Comparison of ENCODE assay signal across 8 mouse cellular contexts in genomic region chr19:34500763-34501162, GRCm38 (mm10). TPM values are rescaled to one million over a fixed set of nuclear protein-coding genes. Genes with fewer than 3 reads are reported as not detected.
A peak's percentile ranks its signal among the peaks of the same experiment; 100 is the strongest.
DNase-seq lines count a peak whose midpoint lies in the region; ATAC-seq and TF ChIP-seq lines count a peak whose summit lies in the region.

No protein-coding gene starts in this region.

- H3K79me2 ChIP-seq in liver, adult 2 months (ENCODE audit: control insufficient read depth, insufficient read depth, low read length): no peaks in the 10 kb centered on the region; the same call in 1 of the 2 replicates

- H3K4me1 ChIP-seq in kidney, embryonic 14.5 days (ENCODE audit: control insufficient read depth, insufficient read depth, low read length): no peaks in the 10 kb centered on the region
- peaks cover 38% of the 10 kb centered on the region for H3K4me1 ChIP-seq in liver, adult 2 months (ENCODE audit: control insufficient read depth, insufficient read depth, low read length)

- DNase-seq in A20 (ENCODE audit: low read depth, low spot score) (peak; percentile 77), WW6 (ENCODE audit: low read depth, low spot score) (peak; percentile 47)
- DNase-seq in cerebellum, postnatal 36 days: peak; percentile 17 to 33
- DNase-seq in gastrocnemius, postnatal 36 days: peak; percentile 40 to 52
- DNase-seq in liver, adult 2 months (ENCODE audit: extremely low read depth, low read depth, low spot score): peak; percentile 64
- peak; percentile 71 to 85 for DNase-seq in natural killer cell, adult 2 months (ENCODE audit: low spot score in 2 of 2)
- DNase-seq in testis, postnatal 10 days (ENCODE audit: low spot score): peak; percentile 61

- no peak for TF ChIP-seq POLR2A in liver, adult 2 months (IDR thresholded peaks at IDR 0.05; ENCODE audit: extremely low read depth, insufficient read depth, low read length)

- H3K36me3 ChIP-seq in kidney, embryonic 14.5 days (ENCODE audit: control insufficient read depth, insufficient read depth, low read length): no peaks in the 10 kb centered on the region; the same call in 1 of the 2 replicates
- peaks cover 51% of the 10 kb centered on the region for H3K36me3 ChIP-seq in liver, adult 2 months (ENCODE audit: control insufficient read depth, insufficient read depth, low read length)

- no peak overlapping the region for H3K4me3 ChIP-seq in kidney, embryonic 14.5 days (ENCODE audit: low read length)
- no peak overlapping the region for H3K4me3 ChIP-seq in liver, adult 2 months (ENCODE audit: insufficient read depth, low read depth, low read length)

- H3K4me2 ChIP-seq in kidney, embryonic 14.5 days (replicated peaks; ENCODE audit: low read depth, low read length): no peak overlapping the region

- H3K27me3 ChIP-seq in kidney, embryonic 14.5 days (ENCODE audit: control insufficient read depth, insufficient read depth, low read length): no peaks in the 10 kb centered on the region
- H3K27me3 ChIP-seq in liver, adult 2 months (ENCODE audit: control insufficient read depth, insufficient read depth, low read length): no peaks in the 10 kb centered on the region

- H3K9ac ChIP-seq in kidney, embryonic 14.5 days (ENCODE audit: low read depth, low read length): no peak overlapping the region
- no peak overlapping the region for H3K9ac ChIP-seq in liver, adult 2 months (ENCODE audit: low read depth, low read length)

- TF ChIP-seq CTCF in liver, adult 2 months (IDR thresholded peaks at IDR 0.05; ENCODE audit: low read depth, low read length): peak; percentile 61

- H3K27ac ChIP-seq in kidney, embryonic 14.5 days (ENCODE audit: low read depth, low read length): no peak overlapping the region
- H3K27ac ChIP-seq in liver, adult 2 months (replicated peaks; ENCODE audit: insufficient read depth, low read depth, low read length): no peak overlapping the region

- H3K9me3 ChIP-seq in kidney, embryonic 14.5 days (ENCODE audit: control insufficient read depth, low read length): no peaks in the 10 kb centered on the region

- intact Hi-C loops in gastrocnemius, postnatal 36 days (cut with DNase I): no loop called here

- peak; percentile 77 for ATAC-seq in kidney, embryonic 14.5 days (ENCODE audit: low FRiP score, low TSS enrichment)

- WGBS in kidney, embryonic 14.5 days: 61% methylated on average over 4 of the region's 4 CpGs
- WGBS in liver, adult 2 months: 13% methylated on average over 4 of the region's 4 CpGs

RNA-seq across cellular contexts. Expression of gene Ch25h, which starts 25.8 kb away (rescaled TPM):
- total RNA-seq in gastrocnemius, postnatal 36 days (2021): not detected
- 1.4 and 2.1 TPM in 2 replicates for polyA plus RNA-seq in kidney, embryonic 14.5 days (2014; fragmentation: Nextera tagmentation; extraction: Ambion mirVana)
- 0.34 TPM in 1 of 2 replicates, not detected in the other for total RNA-seq in liver, adult 2 months (2014; rRNA removed)
- 0.09 and 0.22 TPM in 2 replicates for polyA plus RNA-seq in liver, adult 2 months (2012; rRNA removed)

RNA-seq across cellular contexts. Expression of gene Lipa, which starts 26.5 kb away (rescaled TPM):
- total RNA-seq in gastrocnemius, postnatal 36 days (2021): 1 to 10 TPM; 7.0 to 7.3 TPM
- 22.0 and 26.7 TPM in 2 replicates for polyA plus RNA-seq in kidney, embryonic 14.5 days (2014; fragmentation: Nextera tagmentation; extraction: Ambion mirVana)
- total RNA-seq in liver, adult 2 months (2014; rRNA removed): 159 and 192 TPM in 2 replicates
- polyA plus RNA-seq in liver, adult 2 months (2012; rRNA removed): 137 and 146 TPM in 2 replicates

RNA-seq across cellular contexts. Expression of gene Ifit2, which starts 49.7 kb away (rescaled TPM):
- 1 to 10 TPM; 1.2 to 1.4 TPM for total RNA-seq in gastrocnemius, postnatal 36 days (2021)
- polyA plus RNA-seq in kidney, embryonic 14.5 days (2014; fragmentation: Nextera tagmentation; extraction: Ambion mirVana): 3.9 and 9.8 TPM in 2 replicates
- total RNA-seq in liver, adult 2 months (2014; rRNA removed): 3.6 and 8.0 TPM in 2 replicates
- 0.29 and 0.35 TPM in 2 replicates for polyA plus RNA-seq in liver, adult 2 months (2012; rRNA removed)

Comparison
In these comparisons a context has a peak if more than half of its experiments do, and no peak if none do; other contexts are left out.
1. DNase-seq: peak in every context shown above with its lines; median percentile 78 in natural killer cell, adult 2 months; 77 in A20; 64 in liver, adult 2 months; 61 in testis, postnatal 10 days; 47 in WW6; 46 in gastrocnemius, postnatal 36 days; 25 in cerebellum, postnatal 36 days.
2. RNA of gene Lipa, which starts 26.5 kb away (total RNA-seq): 159 to 192 TPM in liver, adult 2 months; 7.0 to 7.3 TPM in gastrocnemius, postnatal 36 days; every median in the first group is over 10 times any median in the second.